ENCODE assay signal across 9 mouse cellular contexts in genomic region chr2:32537941-32538340, GRCm38 (mm10). TPM values are rescaled to one million over a fixed set of nuclear protein-coding genes. Genes with fewer than 3 reads are reported as not detected.
DNase-seq lines count a peak whose midpoint lies in the region; ATAC-seq and TF ChIP-seq lines count a peak whose summit lies in the region.
"Had no signal": no experiment of that assay in that cellular context is flagged by ENCODE, and none has a peak within 500 bp of the region (broad histone marks: within the 10 kb centered on the region; RNA-seq: fewer than 3 reads in every experiment).

No protein-coding gene starts in this region.

- no peak for ATAC-seq in forebrain, postnatal 0 days
- ATAC-seq in intestine, embryonic 16.5 days: no peak
- no peak for ATAC-seq in midbrain, embryonic 14.5 days (ENCODE audit: low FRiP score, low TSS enrichment)

- no peak for TF ChIP-seq CTCF in forebrain, postnatal 0 days (IDR thresholded peaks at IDR 0.05; ENCODE audit: low read depth)

- H3K9me3 ChIP-seq in forebrain, postnatal 0 days (ENCODE audit: low read length): no peaks in the 10 kb centered on the region
- H3K9me3 ChIP-seq in intestine, embryonic 16.5 days (ENCODE audit: control insufficient read depth, low read length): no peaks in the 10 kb centered on the region
- H3K9me3 ChIP-seq in midbrain, embryonic 14.5 days (ENCODE audit: control insufficient read depth, low read length): no peaks in the 10 kb centered on the region

- peak overlapping the region; percentile 92; the same call in 1 of the 2 replicates for H3K4me3 ChIP-seq in forebrain, postnatal 0 days (ENCODE audit: low read depth, low read length)
- H3K4me3 ChIP-seq in intestine, embryonic 16.5 days (ENCODE audit: low read length): peak overlapping the region; percentile 80
- H3K4me3 ChIP-seq in midbrain, embryonic 14.5 days (replicated peaks; ENCODE audit: low read depth, low read length): peak overlapping the region; percentile 85

- peaks cover 25% of the 10 kb centered on the region for H3K4me1 ChIP-seq in forebrain, postnatal 0 days (ENCODE audit: insufficient read depth)
- H3K4me1 ChIP-seq in intestine, embryonic 16.5 days (ENCODE audit: control insufficient read depth, insufficient read depth, low read length): peaks cover 66% of the 10 kb centered on the region
- peaks cover 47% of the 10 kb centered on the region for H3K4me1 ChIP-seq in midbrain, embryonic 14.5 days (ENCODE audit: control insufficient read depth, insufficient read depth, low read length)

- intact Hi-C loops in left cerebral cortex, postnatal 14 days (cut with DNase I): no loop called here

- H3K9ac ChIP-seq in forebrain, postnatal 0 days: 0 out of 2 replicates have a peak overlapping the region, but pooled peaks have one; percentile 10
- peak overlapping the region; percentile 92 for H3K9ac ChIP-seq in intestine, embryonic 16.5 days (ENCODE audit: low read depth, low read length)
- no peak overlapping the region; the same call in 1 of the 2 replicates for H3K9ac ChIP-seq in midbrain, embryonic 14.5 days (replicated peaks; ENCODE audit: low read length)

- H3K4me2 ChIP-seq in forebrain, postnatal 0 days (ENCODE audit: low read depth): peak overlapping the region; percentile 76
- peak overlapping the region; percentile 88 for H3K4me2 ChIP-seq in intestine, embryonic 16.5 days (ENCODE audit: low read depth, low read length)
- peak overlapping the region; percentile 86 for H3K4me2 ChIP-seq in midbrain, embryonic 14.5 days (ENCODE audit: low read length)

- DNase-seq in kidney, adult 11 months: peak; percentile 35
- DNase-seq in kidney, adult 18-20 months: no peak
- no peak for DNase-seq in forebrain, postnatal 0 days
- no peak for DNase-seq in midbrain, embryonic 14.5 days
- no peak for DNase-seq in right cerebral cortex, adult 2 months (ENCODE audit: low spot score in 2 of 2)
- DNase-seq in retina, embryonic 14.5 days (ENCODE audit: low spot score): no peak
- no peak for DNase-seq in left cerebral cortex, postnatal 14 days (ENCODE audit: low spot score in 2 of 2)

- no peaks in the 10 kb centered on the region for H3K27me3 ChIP-seq in forebrain, postnatal 0 days (ENCODE audit: insufficient read depth, low read length)
- no peaks in the 10 kb centered on the region for H3K27me3 ChIP-seq in intestine, embryonic 16.5 days (replicated peaks; ENCODE audit: control insufficient read depth, insufficient read depth, low read length)
- H3K27me3 ChIP-seq in midbrain, embryonic 14.5 days (ENCODE audit: control insufficient read depth, insufficient read depth, low read length): no peaks in the 10 kb centered on the region

- H3K27ac ChIP-seq in forebrain, postnatal 0 days (ENCODE audit: low read depth, low read length): no peak overlapping the region
- H3K27ac ChIP-seq in intestine, embryonic 16.5 days (ENCODE audit: low read length): peak overlapping the region; percentile 99; the same call in 1 of the 2 replicates
- no peak overlapping the region for H3K27ac ChIP-seq in midbrain, embryonic 14.5 days (replicated peaks; ENCODE audit: low read depth, low read length)

- 75% methylated on average over 5 of the region's 5 CpGs for WGBS in forebrain, postnatal 0 days
- 59% methylated on average over 5 of the region's 5 CpGs for WGBS in intestine, embryonic 16.5 days
- 77% methylated on average over 5 of the region's 5 CpGs for WGBS in midbrain, embryonic 14.5 days

- H3K36me3 ChIP-seq in forebrain, postnatal 0 days (ENCODE audit: insufficient read depth): no peaks in the 10 kb centered on the region
- no peaks in the 10 kb centered on the region for H3K36me3 ChIP-seq in intestine, embryonic 16.5 days (ENCODE audit: control insufficient read depth, insufficient read depth, low read length)
- H3K36me3 ChIP-seq in midbrain, embryonic 14.5 days (ENCODE audit: control insufficient read depth, insufficient read depth, low read length): no peaks in the 10 kb centered on the region

RNA-seq across cellular contexts. Expression of gene Fam102a, which starts 2.8 kb away (rescaled TPM):
- 17.6 and 19.7 TPM in 2 replicates for total RNA-seq in forebrain, postnatal 0 days (2014; rRNA removed)
- 7.2 and 7.5 TPM in 2 replicates for polyA plus RNA-seq in forebrain, postnatal 0 days (2015; fragmentation: Nextera tagmentation; extraction: Ambion mirVana)
- 7.6 and 9.4 TPM in 2 replicates for polyA plus RNA-seq in intestine, embryonic 16.5 days (2015; fragmentation: Nextera tagmentation; extraction: Ambion mirVana)
- 6.9 and 7.8 TPM in 2 replicates for polyA plus RNA-seq in midbrain, embryonic 14.5 days (2014; fragmentation: Nextera tagmentation; extraction: Ambion mirVana)
- 10 to 100 TPM; 35.2 to 44.4 TPM for total RNA-seq in left cerebral cortex, postnatal 14 days (2021)

RNA-seq across cellular contexts. Expression of gene Dpm2, which starts 32.7 kb away (rescaled TPM):
- 59.2 and 60.5 TPM in 2 replicates for total RNA-seq in forebrain, postnatal 0 days (2014; rRNA removed)
- 142 and 152 TPM in 2 replicates for polyA plus RNA-seq in forebrain, postnatal 0 days (2015; fragmentation: Nextera tagmentation; extraction: Ambion mirVana)
- 123 and 128 TPM in 2 replicates for polyA plus RNA-seq in intestine, embryonic 16.5 days (2015; fragmentation: Nextera tagmentation; extraction: Ambion mirVana)
- polyA plus RNA-seq in midbrain, embryonic 14.5 days (2014; fragmentation: Nextera tagmentation; extraction: Ambion mirVana): 138 and 165 TPM in 2 replicates
- 10 to 100 TPM; 78.7 to 86.3 TPM for total RNA-seq in left cerebral cortex, postnatal 14 days (2021)

RNA-seq across cellular contexts. Expression of gene Pip5kl1, which starts 36.7 kb away (rescaled TPM):
- total RNA-seq in forebrain, postnatal 0 days (2014; rRNA removed): 6.4 and 11.8 TPM in 2 replicates
- 5.6 and 8.2 TPM in 2 replicates for polyA plus RNA-seq in forebrain, postnatal 0 days (2015; fragmentation: Nextera tagmentation; extraction: Ambion mirVana)
- 0.33 and 0.34 TPM in 2 replicates for polyA plus RNA-seq in intestine, embryonic 16.5 days (2015; fragmentation: Nextera tagmentation; extraction: Ambion mirVana)
- polyA plus RNA-seq in midbrain, embryonic 14.5 days (2014; fragmentation: Nextera tagmentation; extraction: Ambion mirVana): 7.1 and 11.5 TPM in 2 replicates
- 10 to 100 TPM; 12.7 to 14.3 TPM for total RNA-seq in left cerebral cortex, postnatal 14 days (2021)

RNA-seq across cellular contexts. Expression of gene 9430097D07Rik, which starts 37.5 kb away (rescaled TPM):
- 0.38 and 1.0 TPM in 2 replicates for total RNA-seq in forebrain, postnatal 0 days (2014; rRNA removed)
- polyA plus RNA-seq in forebrain, postnatal 0 days (2015; fragmentation: Nextera tagmentation; extraction: Ambion mirVana): 0.26 and 0.45 TPM in 2 replicates
- polyA plus RNA-seq in intestine, embryonic 16.5 days (2015; fragmentation: Nextera tagmentation; extraction: Ambion mirVana): not detected in 2 replicates
- 0.29 and 1.3 TPM in 2 replicates for polyA plus RNA-seq in midbrain, embryonic 14.5 days (2014; fragmentation: Nextera tagmentation; extraction: Ambion mirVana)
- total RNA-seq in left cerebral cortex, postnatal 14 days (2021): 1 to 10 TPM in 1 of 2 experiments, under 1 TPM in 1; 0.86 to 1.1 TPM
- total RNA-seq: neutrophil, adult 5-6 weeks had no signal

RNA-seq across cellular contexts. Expression of gene St6galnac4, which starts 49.0 kb away (rescaled TPM):
- 32.4 and 35.5 TPM in 2 replicates for total RNA-seq in forebrain, postnatal 0 days (2014; rRNA removed)
- polyA plus RNA-seq in forebrain, postnatal 0 days (2015; fragmentation: Nextera tagmentation; extraction: Ambion mirVana): 31.3 and 33.2 TPM in 2 replicates
- 14.7 and 16.5 TPM in 2 replicates for polyA plus RNA-seq in intestine, embryonic 16.5 days (2015; fragmentation: Nextera tagmentation; extraction: Ambion mirVana)
- 20.1 and 24.8 TPM in 2 replicates for polyA plus RNA-seq in midbrain, embryonic 14.5 days (2014; fragmentation: Nextera tagmentation; extraction: Ambion mirVana)
- total RNA-seq in left cerebral cortex, postnatal 14 days (2021): 10 to 100 TPM; 36.2 to 38.4 TPM
